Mouse (Mus musculus): ENCODE results near the gene Ptch2. TPM values are rescaled to one million over a fixed set of nuclear protein-coding genes. Genes with fewer than 3 reads are reported as not detected.

The Ptch2 gene
- total RNA-seq (2021) = 1 to 10 TPM; 1.4 to 3.0 TPM

DNA sequence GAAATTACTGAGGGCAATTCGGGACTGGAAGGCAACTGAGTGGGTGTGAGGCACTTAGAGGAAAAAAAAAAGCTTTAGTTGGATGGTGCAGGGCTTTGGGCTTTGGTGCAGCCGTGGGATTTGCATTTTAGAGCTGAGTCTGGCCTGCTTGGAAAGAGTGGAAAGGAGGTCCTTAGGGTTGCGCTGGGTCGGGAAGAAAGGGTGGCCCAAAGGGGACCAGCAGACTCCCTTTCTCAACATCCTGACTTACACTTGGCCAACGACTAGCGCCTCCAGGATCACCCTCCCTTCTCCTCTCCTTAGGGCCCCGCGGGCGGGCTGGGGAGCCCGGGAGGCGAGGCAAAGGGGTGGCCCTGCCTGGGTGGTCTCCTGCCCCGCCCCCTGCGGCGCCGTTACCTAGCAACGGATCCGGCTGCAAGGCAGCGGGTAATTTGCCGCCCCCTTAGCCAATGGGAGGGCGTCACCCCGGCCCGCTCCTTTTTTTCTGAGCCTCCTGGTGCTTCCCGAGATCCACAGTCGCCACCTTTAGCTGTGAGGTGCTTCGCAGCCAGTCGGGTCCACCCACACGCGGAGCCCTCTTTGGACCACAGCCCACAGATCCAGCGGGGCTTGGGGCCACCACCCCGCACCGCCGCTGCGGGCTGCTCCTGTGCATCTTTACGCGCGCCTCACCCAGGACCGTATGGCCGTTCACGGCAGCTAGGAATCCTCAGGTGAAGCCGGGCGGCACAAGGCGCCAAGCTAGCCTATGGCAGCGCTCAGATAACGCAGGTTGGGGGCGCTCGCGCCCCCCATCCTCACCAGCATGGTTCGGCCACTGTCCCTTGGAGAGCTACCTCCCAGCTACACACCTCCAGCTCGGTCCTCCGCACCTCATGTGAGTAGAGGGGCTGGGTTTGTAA lies at the start of gene Ptch2:
Gene Ptch2, plus strand, starts transcription at position 525 of the 902 bp plus-strand sequence.
- DNase-seq (ENCODE audit: extremely low spot score in 1 of 2, low spot score in 1 of 2) = peak; percentile 27 to 39

- no peak for DNase-seq (ENCODE audit: extremely low spot score in 1 of 2, low spot score in 1 of 2)
These were observed 47.0 kb upstream of the Ptch2 start for GRCm38 (mm10) chr4:117048836-117049235.

DNA sequence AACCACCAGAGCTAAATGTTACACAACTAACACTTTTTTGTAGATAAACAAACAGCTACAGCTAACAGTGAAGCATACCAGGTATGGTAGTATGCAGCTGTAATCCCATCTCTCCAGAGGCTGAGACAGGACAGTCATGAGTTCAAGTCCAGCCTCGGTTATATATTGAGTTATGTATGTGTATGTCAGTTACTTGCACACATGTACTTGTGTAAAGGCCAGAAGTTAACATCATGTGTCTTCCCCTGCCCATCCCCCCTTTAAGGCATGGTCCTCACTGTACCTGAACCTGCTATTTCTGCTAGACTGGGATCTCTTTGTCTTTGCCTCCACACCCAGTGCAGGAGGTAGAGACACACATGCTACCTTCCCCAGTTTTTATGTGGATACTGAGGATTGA lies 46.4 kb upstream of the Ptch2 start:
- no peak for DNase-seq (ENCODE audit: extremely low spot score in 1 of 2, low spot score in 1 of 2)

DNA sequence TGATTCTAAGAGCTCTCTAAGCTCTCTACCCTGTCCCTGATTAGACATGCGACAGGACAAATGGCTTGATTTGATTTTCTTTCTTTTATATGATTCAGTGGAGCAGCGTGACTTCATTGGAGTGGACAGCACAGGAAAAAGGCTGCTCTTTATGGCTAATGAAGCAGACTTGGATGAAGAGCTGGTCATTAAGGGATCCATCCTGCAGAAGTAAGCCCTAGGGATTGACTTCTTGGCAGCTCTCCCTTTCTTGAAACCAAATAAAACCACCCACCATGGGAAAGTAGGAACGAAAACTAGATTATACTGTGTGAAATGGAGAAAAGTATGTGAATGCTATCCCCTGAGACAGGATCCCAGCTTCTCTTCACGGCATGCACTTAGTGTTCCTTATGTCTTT lies 43.2 kb upstream of the Ptch2 start:
- no peak for DNase-seq (ENCODE audit: extremely low spot score in 1 of 2, low spot score in 1 of 2)

DNA sequence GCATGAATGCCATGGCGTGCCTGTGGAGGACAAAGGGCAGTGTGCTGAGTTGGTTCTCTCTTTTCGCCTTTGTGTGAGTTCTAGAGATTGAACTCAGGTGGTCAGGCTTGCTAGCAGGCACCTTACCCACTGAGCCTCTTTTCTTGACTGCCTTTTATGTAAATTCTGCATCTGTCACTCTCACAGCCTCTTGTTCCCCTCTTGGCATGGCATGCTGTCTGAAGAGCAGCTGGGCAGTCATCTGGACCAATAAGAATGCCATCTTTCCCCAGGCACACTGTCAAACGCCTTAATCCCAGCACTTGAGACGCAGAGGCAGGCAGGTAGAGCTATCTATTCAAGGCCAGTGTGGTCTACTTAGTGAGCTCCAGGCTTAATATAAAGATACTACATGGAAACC lies 41.9 kb upstream of the Ptch2 start:
- DNase-seq (ENCODE audit: extremely low spot score in 1 of 2, low spot score in 1 of 2) = no peak

GRCm38 (mm10) chr4:117056102-117056501 lies 39.8 kb upstream of the Ptch2 start:
- no peak for DNase-seq (ENCODE audit: extremely low spot score in 1 of 2, low spot score in 1 of 2)

DNA sequence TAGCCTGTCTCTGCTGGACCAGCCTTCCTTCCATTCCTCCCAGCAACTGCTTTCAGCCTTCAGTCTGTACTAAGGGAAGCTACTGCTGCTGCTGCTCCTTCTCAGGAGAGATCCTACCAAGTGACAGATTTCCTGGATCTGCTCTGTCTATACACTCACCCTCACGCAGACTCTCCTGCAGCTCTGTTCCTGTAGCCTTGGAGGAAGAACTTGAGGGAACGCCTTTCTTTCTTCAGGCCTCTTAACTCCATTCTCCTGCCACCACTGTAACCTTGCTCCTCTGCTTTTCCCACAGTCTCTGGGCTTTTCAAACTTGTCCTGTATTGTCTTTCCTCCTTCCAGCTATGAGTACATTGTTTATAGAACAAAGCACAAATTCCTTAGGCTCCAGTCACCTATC lies 39.4 kb upstream of the Ptch2 start:
- no peak for DNase-seq (ENCODE audit: extremely low spot score in 1 of 2, low spot score in 1 of 2)

DNA sequence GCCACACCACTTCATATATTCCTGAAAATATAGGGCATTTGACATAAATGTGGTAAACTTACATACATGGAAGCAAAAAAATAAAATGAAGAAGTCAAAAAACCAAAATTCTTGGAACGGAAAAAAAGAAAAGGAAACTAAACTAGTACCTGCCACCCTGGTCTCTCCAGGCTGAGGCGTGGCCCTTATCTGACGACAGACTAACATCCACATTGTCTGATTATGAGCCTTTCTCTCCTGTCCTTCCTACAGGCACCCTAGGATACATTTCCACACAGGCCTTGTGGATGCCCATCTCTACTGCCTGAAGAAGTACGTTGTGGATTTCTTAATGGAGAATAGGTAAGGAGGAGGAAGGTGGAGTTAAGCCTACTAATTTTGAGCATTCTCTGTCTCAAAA lies 37.4 kb upstream of the Ptch2 start:
- no peak for DNase-seq (ENCODE audit: extremely low spot score in 1 of 2, low spot score in 1 of 2)

GRCm38 (mm10) chr4:117062700-117063390 lies 33.0 kb upstream of the Ptch2 start:
- DNase-seq (ENCODE audit: extremely low spot score in 1 of 2, low spot score in 1 of 2) = no peak

- DNase-seq (ENCODE audit: extremely low spot score in 1 of 2, low spot score in 1 of 2) = no peak
These were observed 27.8 kb upstream of the Ptch2 start for GRCm38 (mm10) chr4:117068035-117068434.

DNA sequence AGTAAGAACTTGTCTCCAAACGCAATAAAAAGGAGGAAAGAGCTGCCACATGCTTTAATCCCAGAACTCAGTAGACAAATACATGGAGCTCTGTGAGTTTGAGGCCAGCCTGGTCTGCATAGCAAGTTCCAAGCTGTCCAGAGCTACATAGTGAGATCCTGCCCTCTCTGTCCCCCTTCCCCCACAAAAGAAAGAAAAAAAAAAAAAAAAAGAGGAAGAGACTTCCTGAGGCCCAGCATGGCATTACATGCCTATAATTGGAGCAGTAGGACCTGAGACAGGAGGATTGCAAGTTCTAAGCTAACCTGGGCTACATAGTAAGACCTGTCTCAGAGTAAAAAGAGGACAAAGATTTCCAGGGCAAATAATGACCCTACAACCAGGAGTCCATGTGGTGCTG lies 26.2 kb upstream of the Ptch2 start:
- no peak for DNase-seq (ENCODE audit: extremely low spot score in 1 of 2, low spot score in 1 of 2)

DNA sequence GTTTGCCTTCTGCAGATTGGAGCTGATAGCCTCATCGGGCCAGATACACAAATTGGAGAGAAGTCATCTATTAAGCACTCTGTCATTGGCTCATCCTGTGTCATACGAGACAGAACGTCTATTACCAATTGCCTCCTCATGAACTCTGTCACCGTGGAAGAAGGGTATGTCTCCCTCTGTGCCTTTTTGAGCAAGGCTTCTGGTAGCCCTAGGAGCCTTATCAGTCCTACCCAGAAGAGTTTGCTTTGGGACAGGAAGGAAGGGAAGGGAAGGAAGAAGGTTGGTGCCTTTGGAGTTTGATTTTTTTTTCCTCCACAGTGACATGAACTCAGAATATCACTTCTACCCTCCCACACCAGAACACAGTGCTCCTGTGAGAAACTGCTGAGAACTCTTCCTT lies 25.3 kb upstream of the Ptch2 start:
- DNase-seq (ENCODE audit: extremely low spot score in 1 of 2, low spot score in 1 of 2) = no peak

GRCm38 (mm10) chr4:117071183-117071582 lies 24.7 kb upstream of the Ptch2 start:
- DNase-seq (ENCODE audit: extremely low spot score in 1 of 2, low spot score in 1 of 2) = no peak

DNA sequence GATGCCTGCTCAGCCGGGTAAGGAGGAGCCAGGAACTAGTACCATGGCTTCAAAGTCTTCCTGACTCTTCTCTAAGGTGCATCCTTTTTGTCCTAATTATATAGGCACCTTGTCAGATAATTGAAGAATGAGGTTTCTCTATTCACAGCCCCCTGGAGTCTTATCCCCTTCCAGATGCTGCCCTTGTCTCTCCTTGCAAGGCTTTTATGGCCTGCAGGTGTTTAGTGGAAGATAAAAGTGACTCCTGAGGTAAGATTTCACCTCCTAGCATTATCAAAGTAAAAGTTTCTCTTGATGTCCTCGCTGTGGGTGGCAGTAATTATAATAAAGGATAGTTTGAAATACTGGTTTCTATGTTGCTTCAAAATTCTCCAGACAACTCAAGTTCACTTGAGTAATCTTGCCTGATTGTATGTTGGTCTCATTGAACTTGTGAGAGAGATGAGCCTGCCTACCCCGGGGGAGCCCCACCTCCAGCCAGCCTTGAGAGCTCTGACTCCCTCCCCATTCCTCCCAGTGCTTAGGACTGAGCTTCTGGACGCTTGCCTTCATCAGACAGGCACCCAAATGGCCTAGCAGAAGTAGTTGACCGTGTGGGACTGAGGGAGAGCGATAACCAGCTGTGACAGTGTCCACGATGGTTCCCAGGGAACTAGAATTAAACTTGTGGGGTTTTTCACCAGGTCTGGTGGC lies 7.8 kb upstream of the Ptch2 start:
- DNase-seq (ENCODE audit: extremely low spot score in 1 of 2, low spot score in 1 of 2) = no peak

GRCm38 (mm10) chr4:117090586-117090985 lies 5.3 kb upstream of the Ptch2 start:
- DNase-seq (ENCODE audit: extremely low spot score in 1 of 2, low spot score in 1 of 2) = no peak

- no peak for DNase-seq (ENCODE audit: extremely low spot score in 1 of 2, low spot score in 1 of 2)
These were observed 1.1 kb upstream of the Ptch2 start for GRCm38 (mm10) chr4:117094626-117095361.

GRCm38 (mm10) chr4:117096666-117097065 lies 791 bp downstream of the Ptch2 start:
- DNase-seq (ENCODE audit: extremely low spot score in 1 of 2, low spot score in 1 of 2) = no peak

DNA sequence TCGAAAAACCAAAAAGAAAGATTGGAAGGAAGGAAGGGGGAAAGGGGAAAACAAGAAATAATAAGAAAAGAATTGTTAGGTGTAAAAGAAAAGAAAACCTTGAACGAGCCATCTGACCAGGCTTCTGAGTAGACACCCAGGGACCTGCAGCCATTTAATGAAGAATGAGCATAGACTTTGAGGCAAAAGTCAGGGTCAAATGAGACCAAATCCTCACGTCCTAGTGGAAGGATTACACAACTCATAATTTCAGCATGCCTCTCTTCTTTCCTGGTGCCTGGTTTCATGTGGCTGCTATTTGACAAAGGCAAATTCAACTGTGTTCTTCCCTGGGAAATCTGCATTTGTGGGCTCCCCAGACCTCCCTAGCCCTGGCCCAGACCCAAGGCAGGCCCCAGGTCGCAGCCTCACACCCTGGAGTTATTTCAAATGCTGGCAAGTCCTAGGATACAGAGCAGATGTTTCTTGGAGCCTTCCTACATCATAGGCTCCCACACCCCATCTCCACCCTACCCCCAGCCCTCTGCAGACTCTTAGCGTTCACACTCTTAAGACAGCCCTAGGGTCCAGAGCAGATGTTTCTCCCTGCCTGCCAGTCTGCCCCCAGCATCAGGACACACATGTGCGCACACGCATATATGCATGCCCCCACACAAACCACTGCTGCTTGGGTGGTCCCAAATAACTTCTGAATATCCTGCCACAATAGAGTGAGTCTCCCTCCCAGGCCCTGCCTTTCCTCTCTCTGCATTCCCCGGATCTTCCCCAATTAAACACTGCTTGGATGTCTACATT lies 2.3 kb downstream of the Ptch2 start:
- DNase-seq (ENCODE audit: extremely low spot score in 1 of 2, low spot score in 1 of 2) = no peak

DNA sequence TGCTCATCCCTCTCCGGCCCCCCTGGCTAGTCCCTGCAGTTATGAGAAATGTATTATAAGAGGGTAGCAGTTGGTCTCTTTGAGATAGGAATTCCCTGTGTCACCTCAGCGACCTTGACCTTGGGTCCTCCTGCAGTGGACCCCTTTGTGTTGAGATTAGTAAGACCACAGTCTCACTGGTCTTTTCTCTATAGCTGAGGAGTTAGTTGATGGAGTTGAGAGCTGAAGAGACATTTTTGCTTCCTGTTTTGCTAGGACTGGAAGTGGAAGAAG lies 2.8 kb downstream of the Ptch2 start:
- no peak for DNase-seq (ENCODE audit: extremely low spot score in 1 of 2, low spot score in 1 of 2)

GRCm38 (mm10) chr4:117100036-117100435 lies 4.2 kb downstream of the Ptch2 start:
- no peak for DNase-seq (ENCODE audit: extremely low spot score in 1 of 2, low spot score in 1 of 2)
